Mouse (Mus musculus): Measurements from ENCODE around the gene Kit. TPM values are rescaled to one million over a fixed set of nuclear protein-coding genes. Genes with fewer than 3 reads are reported as not detected.

Kit gene
- polyA plus RNA-seq, 1 experiment from 2014 or later = 7.2 TPM

- Histone ChIP-seq H3K4me1 (replicated peaks; ENCODE audit: control insufficient read depth, insufficient read depth, low read length) (no peaks in the 10 kb centered on the region), H3K27ac (ENCODE audit: low read depth, low read length) (no peak overlapping the region), H3K4me2 (replicated peaks; ENCODE audit: low read depth) (peak overlapping the region; percentile 98), H3K27me3 (replicated peaks; ENCODE audit: control insufficient read depth, insufficient read depth, low read length) (peaks cover 25% of the 10 kb centered on the region; the same call in 1 of the 2 replicates), H3K9ac (ENCODE audit: low read depth, low read length) (0 out of 2 replicates have a peak overlapping the region, but pooled peaks have one; percentile 45), H3K9me3 (ENCODE audit: control insufficient read depth) (no peaks in the 10 kb centered on the region), H3K36me3 (ENCODE audit: control insufficient read depth, insufficient read depth) (no peaks in the 10 kb centered on the region), H3K4me3 (ENCODE audit: low read depth, low read length) (peak overlapping the region; percentile 56)
- WGBS = 9% methylated on average over 24 of the region's 27 CpGs
- TF ChIP-seq CTCF (IDR thresholded peaks at IDR 0.05; ENCODE audit: low read depth) = no peak
- ATAC-seq = 0 out of 2 replicates have a peak, but pooled peaks have one; percentile 8
These were observed 415 bp upstream of the Kit start for GRCm38 (mm10) chr5:75574151-75574851.

DNA sequence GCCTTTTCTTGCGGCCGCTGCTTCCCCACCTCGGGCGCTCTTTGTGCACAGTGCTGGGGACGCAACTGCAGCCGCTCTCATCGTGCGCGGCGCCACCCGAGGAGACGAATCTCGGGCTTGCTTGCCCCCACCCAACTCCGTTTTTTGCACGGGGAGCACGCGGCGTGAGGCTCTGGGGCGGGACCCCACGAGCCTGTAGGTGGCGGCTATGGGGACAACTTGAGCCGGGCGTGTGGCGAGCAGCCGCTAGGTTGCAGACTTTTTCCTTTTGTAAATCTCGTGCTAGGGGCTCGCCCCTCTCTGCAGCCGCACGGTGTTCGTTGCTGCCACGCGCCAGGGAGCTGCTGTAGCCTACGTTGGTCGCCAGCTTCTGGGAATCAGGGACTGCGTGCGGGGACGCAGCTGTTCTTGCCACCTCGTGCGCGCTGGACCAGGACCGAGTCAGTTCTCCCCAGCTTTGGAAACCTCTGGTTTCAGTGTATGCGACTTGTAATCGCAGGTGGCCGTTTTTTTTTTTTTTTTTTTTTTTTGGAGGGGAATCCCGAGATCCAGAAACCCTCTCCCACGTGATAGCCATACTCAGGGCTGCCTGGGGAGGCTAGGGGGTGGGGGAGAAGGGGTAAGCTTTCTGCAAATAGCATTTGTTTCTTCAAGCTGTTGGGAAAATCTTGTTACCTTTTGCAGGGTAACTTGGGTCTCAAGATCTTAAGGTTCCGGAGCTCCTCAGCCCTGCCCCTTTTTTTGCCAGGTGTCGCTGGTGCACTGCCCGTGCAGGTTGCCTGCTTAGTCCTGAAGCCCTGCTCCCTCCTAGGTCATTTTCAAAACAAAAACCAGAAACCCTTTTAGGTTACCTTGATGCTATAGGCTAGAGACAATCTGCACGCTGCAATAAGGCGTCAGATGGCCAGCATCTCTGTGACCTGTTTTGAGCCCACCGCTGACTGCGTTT lies 1.1 kb downstream of the Kit start:
- TF ChIP-seq CTCF (IDR thresholded peaks at IDR 0.05; ENCODE audit: low read depth) = peak; percentile 63
- H3K27ac ChIP-seq (ENCODE audit: low read depth, low read length) = no peak overlapping the region
- H3K4me1 ChIP-seq (replicated peaks; ENCODE audit: control insufficient read depth, insufficient read depth, low read length) = no peaks in the 10 kb centered on the region
- H3K27me3 ChIP-seq (replicated peaks; ENCODE audit: control insufficient read depth, insufficient read depth, low read length) = peaks cover 25% of the 10 kb centered on the region; the same call in 1 of the 2 replicates
- 0 out of 2 replicates have a peak overlapping the region, but pooled peaks have one; percentile 45 for H3K9ac ChIP-seq (ENCODE audit: low read depth, low read length)
- H3K4me2 ChIP-seq (replicated peaks; ENCODE audit: low read depth) = peak overlapping the region; percentile 98
- H3K36me3 ChIP-seq (ENCODE audit: control insufficient read depth, insufficient read depth) = no peaks in the 10 kb centered on the region
- no peak for ATAC-seq
- peak overlapping the region; percentile 56 for H3K4me3 ChIP-seq (ENCODE audit: low read depth, low read length)
- WGBS = 1% methylated on average over 53 of the region's 53 CpGs
- H3K9me3 ChIP-seq (ENCODE audit: control insufficient read depth) = no peaks in the 10 kb centered on the region

DNA sequence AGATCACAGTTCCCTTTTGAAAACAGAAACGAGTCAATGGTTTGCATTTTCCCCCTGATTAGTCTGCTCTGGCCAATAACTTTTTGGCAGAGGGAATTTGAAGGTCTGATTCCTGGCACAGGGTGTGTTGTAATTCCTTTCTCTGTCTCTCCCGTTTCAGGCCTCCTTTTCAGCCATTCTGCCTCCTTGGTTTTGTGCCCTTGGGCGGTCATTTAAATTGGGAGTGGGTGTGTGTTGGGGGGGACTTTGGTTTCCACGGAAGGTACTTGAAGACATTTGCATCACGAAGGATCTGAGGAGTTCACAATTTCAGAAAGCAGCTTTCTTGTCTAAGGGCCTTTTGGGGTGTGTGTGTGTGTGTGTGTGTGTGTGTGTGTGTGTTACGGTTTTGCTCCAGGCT lies 2.0 kb downstream of the Kit start:
- TF ChIP-seq CTCF (IDR thresholded peaks at IDR 0.05; ENCODE audit: low read depth) = no peak
- 54% methylated on average over 6 of the region's 6 CpGs for WGBS
- no peaks in the 10 kb centered on the region for H3K36me3 ChIP-seq (ENCODE audit: control insufficient read depth, insufficient read depth)
- H3K9me3 ChIP-seq (ENCODE audit: control insufficient read depth) = no peaks in the 10 kb centered on the region
- H3K27me3 ChIP-seq (replicated peaks; ENCODE audit: control insufficient read depth, insufficient read depth, low read length) = peaks cover 25% of the 10 kb centered on the region; the same call in 1 of the 2 replicates
- no peaks in the 10 kb centered on the region for H3K4me1 ChIP-seq (replicated peaks; ENCODE audit: control insufficient read depth, insufficient read depth, low read length)
- H3K4me3 ChIP-seq (ENCODE audit: low read depth, low read length) = peak overlapping the region; percentile 56; the same call in 1 of the 2 replicates
- no peak overlapping the region for H3K27ac ChIP-seq (ENCODE audit: low read depth, low read length)
- H3K4me2 ChIP-seq (replicated peaks; ENCODE audit: low read depth) = peak overlapping the region; percentile 98
- H3K9ac ChIP-seq (ENCODE audit: low read depth, low read length) = no peak overlapping the region
- ATAC-seq = no peak

DNA sequence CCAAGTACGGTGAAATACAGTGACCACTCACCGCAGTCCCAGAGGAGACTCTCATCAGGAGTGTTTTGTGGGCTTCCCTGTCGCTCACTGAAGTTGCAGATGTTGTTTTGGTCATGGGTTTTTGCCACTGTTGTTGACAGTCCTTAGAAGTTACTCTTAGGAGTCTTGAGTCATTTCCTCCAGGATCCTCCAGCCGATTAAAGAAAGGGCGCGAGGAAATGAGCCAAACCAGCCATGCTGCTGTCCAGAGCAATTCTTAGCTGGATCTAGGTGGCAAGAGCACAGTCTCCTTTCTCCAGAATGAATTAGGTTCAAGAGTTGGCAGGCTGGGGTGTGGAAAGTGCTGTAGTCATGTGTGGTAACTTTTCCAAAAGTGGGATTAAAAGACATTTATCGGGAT lies 3.4 kb downstream of the Kit start:
- no peaks in the 10 kb centered on the region for H3K4me1 ChIP-seq (replicated peaks; ENCODE audit: control insufficient read depth, insufficient read depth, low read length)
- no peak for TF ChIP-seq CTCF (IDR thresholded peaks at IDR 0.05; ENCODE audit: low read depth)
- peaks cover 25% of the 10 kb centered on the region; the same call in 1 of the 2 replicates for H3K27me3 ChIP-seq (replicated peaks; ENCODE audit: control insufficient read depth, insufficient read depth, low read length)
- no peak overlapping the region for H3K4me3 ChIP-seq (ENCODE audit: low read depth, low read length)
- no peak for ATAC-seq
- H3K9me3 ChIP-seq (ENCODE audit: control insufficient read depth) = no peaks in the 10 kb centered on the region
- H3K9ac ChIP-seq (ENCODE audit: low read depth, low read length) = no peak overlapping the region
- no peak overlapping the region for H3K27ac ChIP-seq (ENCODE audit: low read depth, low read length)
- H3K4me2 ChIP-seq (replicated peaks; ENCODE audit: low read depth) = no peak overlapping the region
- H3K36me3 ChIP-seq (ENCODE audit: control insufficient read depth, insufficient read depth) = no peaks in the 10 kb centered on the region
- WGBS = 68% methylated on average over 7 of the region's 7 CpGs

- no peak overlapping the region for H3K27ac ChIP-seq (ENCODE audit: low read depth, low read length)
- H3K4me3 ChIP-seq (ENCODE audit: low read depth, low read length) = no peak overlapping the region
- no peak for TF ChIP-seq CTCF (IDR thresholded peaks at IDR 0.05; ENCODE audit: low read depth)
- no peak overlapping the region for H3K9ac ChIP-seq (ENCODE audit: low read depth, low read length)
- no peaks in the 10 kb centered on the region for H3K36me3 ChIP-seq (ENCODE audit: control insufficient read depth, insufficient read depth)
- WGBS = 85% methylated on average over 5 of the region's 5 CpGs
- no peaks in the 10 kb centered on the region for H3K4me1 ChIP-seq (replicated peaks; ENCODE audit: control insufficient read depth, insufficient read depth, low read length)
- H3K9me3 ChIP-seq (ENCODE audit: control insufficient read depth) = no peaks in the 10 kb centered on the region
- ATAC-seq = no peak
- peaks cover 20% of the 10 kb centered on the region; the same call in 1 of the 2 replicates for H3K27me3 ChIP-seq (replicated peaks; ENCODE audit: control insufficient read depth, insufficient read depth, low read length)
- no peak overlapping the region for H3K4me2 ChIP-seq (replicated peaks; ENCODE audit: low read depth)
These were observed 4.5 kb downstream of the Kit start for GRCm38 (mm10) chr5:75579244-75579643.
